Mouse (Mus musculus): ENCODE measurements around the gene Mfsd12.

DNA sequence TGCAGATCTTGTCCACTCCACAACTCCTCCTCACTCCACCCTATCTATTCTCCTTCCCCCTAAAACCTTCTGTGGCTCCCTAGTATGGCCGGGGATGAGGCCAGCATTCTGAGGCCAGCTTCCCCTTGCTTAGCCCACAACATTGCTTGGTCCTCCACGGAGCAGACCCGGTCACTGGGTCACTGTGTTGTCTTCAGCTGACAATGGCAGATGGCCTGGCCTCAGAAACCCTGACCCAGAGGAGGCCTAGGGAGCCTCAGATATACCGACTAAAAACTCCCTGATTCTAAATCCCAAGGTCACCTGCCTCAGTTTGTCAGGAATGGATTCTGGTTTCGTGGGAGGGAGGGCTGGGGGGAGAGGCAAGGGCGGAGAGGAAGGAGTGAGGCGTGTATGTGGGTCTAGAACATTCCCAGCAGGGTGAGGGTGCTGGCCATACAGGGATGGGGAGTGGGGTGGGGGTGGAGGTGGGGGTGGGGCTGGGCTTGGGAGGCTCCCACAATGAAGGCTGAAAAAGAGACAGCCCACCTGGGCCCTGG, 45.0 kb downstream of the Mfsd12 start:
- TF ChIP-seq CTCF (IDR thresholded peaks at IDR 0.05; ENCODE audit: low read depth) (no peak), EP300 (IDR thresholded peaks at IDR 0.05; ENCODE audit: low read depth) (no peak)

Measured in heart, postnatal 0 days (tissue).